ENCODE assay signal across 20 mouse cellular contexts in genomic region chr8:115336361-115336760, GRCm38 (mm10).
"Had no signal": no experiment of that assay in that cellular context is flagged by ENCODE, and none has a peak within 500 bp of the region (broad histone marks: within the 10 kb centered on the region; RNA-seq: fewer than 3 reads in every experiment).

No protein-coding gene starts in this region.

- DNase-seq: kidney, adult 11 months; kidney, adult 8-10 months; kidney, postnatal 10 days; kidney, postnatal 36 days; layer of hippocampus, postnatal 36 days; liver; lung, adult 18-20 months; lung, postnatal 10 days; lung, postnatal 36 days; midbrain, embryonic 14.5 days; thymus, postnatal 25 days had no signal

- H3K27ac ChIP-seq: intestine, embryonic 15.5 days; kidney, embryonic 15.5 days; limb, embryonic 10.5 days; limb, embryonic 13.5 days; liver, embryonic 12.5 days; liver, embryonic 15.5 days; lung, embryonic 15.5 days; stomach, postnatal 0 days had no signal

- H3K4me3 ChIP-seq: intestine, embryonic 15.5 days; kidney, embryonic 15.5 days; limb, embryonic 10.5 days; limb, embryonic 13.5 days; liver, embryonic 12.5 days; liver, embryonic 15.5 days; lung, embryonic 15.5 days; megakaryocyte, embryonic 14.5 days had no signal
